Mouse (Mus musculus) kidney, adult 8-10 months (tissue): ENCODE measurements around the gene Ott.
"Not testable (repeated sequence)": the region's sequence is repeated elsewhere in the genome, so short reads cannot be mapped to it uniquely, and the experiment has no call there.

ENCODE experiments used
- DNase-seq, 2 experiments: peaks; one replicate each; pipeline ENCODE4 v3.0.0; 2022

The Ott gene

DNA sequence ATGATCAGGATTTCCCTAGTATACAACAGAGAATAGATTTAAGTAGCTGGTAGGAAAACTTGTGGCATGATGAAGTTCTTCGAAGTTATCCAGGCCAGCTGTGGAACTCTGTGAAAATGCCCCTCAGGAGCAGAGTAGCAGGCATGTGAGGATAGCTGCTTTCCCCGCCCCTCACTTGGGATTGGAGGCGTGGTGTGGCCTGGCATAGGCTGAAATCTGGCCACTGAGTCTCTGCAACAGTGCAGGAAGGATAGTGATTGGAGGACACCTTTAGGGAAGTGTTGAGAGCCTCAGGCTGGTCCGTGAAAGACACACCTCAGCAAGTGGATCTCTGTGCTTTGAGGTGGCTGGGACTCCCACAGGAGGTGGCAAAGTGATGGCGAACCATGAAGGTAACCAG is at the start of gene Ott:
Gene Ott (plus strand): TSS at position 301 of the 400 bp plus-strand sequence.
- not testable (repeated sequence) for DNase-seq
